Mouse (Mus musculus) thymus, postnatal 0 days (tissue): ENCODE results near the gene Sgms1. TPM values are rescaled to one million over a fixed set of nuclear protein-coding genes. Genes with fewer than 3 reads are reported as not detected.

Experiments used
- DNase-seq: peaks from one replicate; pipeline ENCODE4 v3.0.0-alpha.2; 2015; ENCODE audit warnings: low spot score
- polyA plus RNA-seq: library from polyadenylated mRNA; unstranded; fragments of >200 nt; fragmentation: Nextera tagmentation; extraction: Ambion mirVana; gene quantifications from 2 replicates; pipeline ENCODE4 v1.2.1, GENCODE M21; 2015

Gene Sgms1
- polyA plus RNA-seq, 1 experiment from 2014 or later: 5.3 TPM

DNA sequence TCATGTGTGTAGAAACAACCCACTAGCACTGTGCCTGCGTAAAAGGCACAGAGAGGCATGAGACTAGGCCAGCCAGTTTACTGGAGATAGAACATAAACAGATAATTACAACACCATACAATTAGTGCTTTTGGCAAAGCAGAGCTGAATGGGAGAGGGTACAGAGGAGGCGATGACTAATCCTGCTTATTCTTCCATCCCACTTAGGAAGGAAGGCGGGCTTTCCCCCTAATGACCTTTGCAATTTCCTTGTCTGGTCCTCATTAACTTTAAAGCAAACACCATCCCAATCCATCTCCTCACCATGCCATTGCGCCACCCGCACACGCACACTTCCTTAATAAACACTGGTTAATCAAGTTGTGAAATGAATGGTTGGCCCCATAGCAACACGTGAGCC is 91.3 kb downstream of the Sgms1 start:
- no peak for DNase-seq

DNA sequence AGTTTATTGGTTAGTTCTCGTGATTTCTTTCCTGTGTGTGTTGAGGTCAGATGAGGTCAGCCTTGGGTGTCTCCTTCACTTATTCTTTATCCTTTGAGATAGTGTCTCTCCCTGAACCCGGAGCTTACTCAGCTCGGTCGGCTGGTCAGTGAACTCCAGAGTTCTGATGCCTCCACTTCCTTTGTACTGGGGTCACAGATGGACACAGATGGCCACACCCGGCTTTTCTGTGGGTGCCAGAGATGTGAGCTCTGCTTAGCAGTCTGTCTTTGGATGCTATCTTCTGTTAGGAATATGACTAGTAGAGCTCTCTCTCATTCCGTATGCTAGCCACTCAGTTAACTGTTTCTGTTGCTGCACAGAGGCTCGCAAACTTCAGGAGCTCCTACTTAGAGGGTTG is 92.7 kb downstream of the Sgms1 start:
- no peak for DNase-seq

DNA sequence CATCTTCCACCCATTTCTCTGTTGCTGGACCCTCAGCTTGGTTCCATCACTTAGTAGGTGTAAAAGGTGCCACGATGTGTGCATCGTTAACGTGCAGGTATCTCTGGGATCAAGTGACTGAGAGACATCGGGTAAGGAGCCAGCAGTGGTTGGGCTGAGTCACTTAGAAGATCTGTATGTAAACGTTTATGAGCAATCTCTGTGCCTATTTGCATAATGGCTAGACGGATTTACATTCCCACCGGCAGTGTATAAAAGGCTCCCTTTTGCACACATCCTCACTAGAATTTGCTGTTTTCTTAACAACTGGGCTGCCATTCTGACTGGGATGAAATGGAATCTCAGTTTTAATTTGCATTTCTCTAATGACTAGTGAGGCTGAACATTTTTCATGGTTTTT is 93.9 kb downstream of the Sgms1 start:
- DNase-seq: no peak

DNA sequence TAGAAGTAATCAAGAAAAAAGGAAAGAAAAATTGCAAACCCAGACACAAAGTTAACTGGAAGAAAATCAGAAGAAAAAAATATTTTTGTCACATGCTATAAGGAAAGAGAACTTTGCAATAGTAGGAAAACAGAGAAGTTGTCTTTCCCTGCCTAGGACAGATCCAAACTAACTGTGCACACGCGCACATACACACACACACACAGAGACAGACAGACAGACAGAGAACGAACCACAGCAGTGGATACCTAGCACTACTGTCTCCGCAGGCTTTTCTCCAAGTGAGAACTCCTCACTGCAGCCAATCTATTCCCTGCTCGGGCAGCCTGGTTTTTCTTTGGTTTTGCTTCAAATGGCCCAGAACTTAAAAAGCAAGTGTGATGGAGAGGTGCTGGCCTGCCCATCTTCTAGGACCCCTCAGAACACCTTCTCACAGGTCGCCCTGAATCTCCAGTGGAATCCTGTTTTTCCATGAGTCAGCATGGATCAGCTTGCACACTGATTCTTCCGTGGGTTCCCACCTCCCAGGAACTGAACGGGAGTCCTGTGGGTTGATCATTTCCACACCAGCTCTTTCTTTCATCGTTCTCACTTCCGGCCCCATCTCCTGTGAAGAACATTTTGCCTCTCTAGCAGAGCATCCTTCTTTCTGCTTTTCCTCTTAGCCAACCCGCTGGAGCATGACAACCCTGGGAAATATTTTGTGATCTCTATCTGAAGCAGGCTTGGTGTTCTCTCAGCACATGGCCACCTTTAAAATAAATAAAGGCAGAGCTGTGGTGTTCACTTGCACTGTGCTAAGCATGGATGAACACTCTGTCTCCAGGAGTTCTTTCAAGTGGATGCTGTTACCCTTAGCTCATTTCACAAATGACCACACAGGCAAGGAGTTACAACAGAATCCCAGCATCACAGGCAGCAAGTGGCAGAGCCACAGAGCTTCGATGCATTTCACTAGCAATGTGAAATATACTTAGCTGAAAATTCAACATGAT is 96.4 kb downstream of the Sgms1 start:
- no peak for DNase-seq

DNA sequence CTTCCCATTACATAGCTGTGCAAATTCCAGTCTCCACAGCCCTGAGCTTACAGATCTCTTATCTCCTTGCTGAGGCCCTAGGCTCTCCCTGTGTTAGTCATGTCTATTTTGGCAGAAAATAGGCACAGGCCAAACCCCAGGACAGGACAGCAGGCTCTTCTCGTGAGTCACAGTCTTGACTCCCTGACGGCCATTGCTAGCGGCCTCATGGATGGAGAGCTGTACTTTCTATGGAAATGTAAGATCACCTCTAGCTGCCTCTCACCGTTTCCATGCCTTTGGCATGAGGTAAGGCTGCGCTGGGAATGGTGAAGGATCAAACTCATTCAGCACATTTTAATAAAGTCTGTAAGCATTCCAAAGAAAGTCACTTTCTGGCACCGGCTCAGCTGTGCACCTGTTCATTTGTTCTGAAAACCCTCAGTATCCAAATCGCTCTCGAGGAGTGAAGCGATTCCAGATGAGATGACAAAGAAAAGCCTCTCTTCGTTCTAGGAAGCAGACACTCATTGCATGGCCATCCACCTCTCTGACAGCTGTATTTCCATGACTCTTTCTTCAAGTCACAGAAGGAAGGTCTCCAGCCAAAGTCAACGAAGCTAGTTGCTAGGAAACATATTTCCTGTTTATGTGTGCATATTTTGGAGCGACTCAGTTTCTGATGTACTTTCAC is 97.3 kb downstream of the Sgms1 start:
- DNase-seq: peak; percentile 79

DNA sequence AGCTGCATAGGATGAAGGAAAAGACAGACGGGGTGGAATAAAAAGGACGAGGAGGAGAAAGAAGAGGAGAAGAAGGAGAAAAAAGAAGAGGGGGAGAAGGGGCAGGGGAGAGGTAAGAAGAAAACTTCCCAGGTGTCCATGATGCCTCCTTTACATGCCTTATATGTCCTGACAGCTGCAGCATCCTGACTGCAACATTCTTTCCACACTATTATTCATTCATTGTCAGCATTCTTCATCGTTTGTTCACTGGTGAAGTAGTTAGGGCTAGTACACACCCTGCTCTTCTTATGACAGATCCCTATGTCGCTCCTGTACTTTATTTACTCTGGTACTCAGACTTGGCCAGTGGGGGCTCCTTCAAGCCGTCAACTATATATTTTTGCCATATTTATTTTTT is 98.4 kb downstream of the Sgms1 start:
- no peak for DNase-seq

DNA sequence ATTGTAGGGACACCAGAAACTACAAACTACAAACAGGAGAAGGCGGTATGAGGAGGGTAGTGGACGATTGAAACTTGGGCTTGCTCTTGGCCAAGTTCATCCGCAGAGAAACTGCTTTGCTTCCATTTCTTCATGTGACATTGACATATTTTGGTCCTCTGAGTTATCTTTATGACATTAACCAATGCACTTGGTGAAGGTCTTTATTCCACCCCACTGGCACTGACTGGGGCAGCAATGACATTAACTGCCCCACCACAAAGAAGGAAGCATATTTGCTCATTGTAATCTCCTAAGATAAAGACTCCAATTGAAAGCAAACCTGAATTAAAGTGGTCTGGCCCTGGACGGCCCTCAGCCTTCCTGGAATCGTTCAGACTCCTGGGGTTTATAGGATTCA is 100.6 kb downstream of the Sgms1 start:
- DNase-seq: no peak

DNA sequence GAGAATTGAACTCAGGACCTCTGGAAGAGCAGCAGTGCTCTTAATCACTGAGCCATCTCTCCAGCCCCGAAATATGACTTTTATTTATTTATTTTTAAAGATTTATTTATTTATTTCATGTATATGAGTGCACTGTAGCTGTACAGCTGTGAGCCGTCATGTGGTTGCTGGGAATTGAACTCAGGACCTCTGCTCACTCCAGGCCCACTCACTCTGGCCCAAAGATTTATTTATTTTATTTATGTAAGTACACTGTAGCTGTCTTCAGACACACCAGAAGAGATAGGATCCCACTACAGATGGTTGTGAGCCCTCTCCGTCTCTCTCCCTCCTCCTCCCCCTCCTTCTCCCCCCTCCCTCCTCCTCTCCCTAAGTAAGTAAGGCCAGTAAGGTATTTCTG is 101.7 kb downstream of the Sgms1 start:
- no peak for DNase-seq

DNA sequence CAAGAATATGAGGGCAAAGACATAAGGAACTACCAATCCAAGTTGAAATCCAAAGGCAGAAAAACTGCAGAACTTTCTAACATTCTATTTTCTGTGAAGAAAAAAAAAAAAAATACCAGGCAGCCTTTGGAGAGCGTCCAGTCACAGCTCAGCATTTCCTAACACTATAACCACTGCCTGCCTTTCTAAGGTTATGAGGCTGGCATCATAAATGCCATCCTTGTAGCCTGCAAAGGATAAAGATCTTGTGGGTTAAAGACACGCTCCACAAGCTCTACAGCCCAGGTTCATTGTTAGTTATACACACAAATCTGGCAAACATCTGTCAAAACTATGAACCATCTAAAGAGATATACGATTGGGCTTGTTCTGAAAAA is 104.1 kb downstream of the Sgms1 start:
- DNase-seq: no peak

DNA sequence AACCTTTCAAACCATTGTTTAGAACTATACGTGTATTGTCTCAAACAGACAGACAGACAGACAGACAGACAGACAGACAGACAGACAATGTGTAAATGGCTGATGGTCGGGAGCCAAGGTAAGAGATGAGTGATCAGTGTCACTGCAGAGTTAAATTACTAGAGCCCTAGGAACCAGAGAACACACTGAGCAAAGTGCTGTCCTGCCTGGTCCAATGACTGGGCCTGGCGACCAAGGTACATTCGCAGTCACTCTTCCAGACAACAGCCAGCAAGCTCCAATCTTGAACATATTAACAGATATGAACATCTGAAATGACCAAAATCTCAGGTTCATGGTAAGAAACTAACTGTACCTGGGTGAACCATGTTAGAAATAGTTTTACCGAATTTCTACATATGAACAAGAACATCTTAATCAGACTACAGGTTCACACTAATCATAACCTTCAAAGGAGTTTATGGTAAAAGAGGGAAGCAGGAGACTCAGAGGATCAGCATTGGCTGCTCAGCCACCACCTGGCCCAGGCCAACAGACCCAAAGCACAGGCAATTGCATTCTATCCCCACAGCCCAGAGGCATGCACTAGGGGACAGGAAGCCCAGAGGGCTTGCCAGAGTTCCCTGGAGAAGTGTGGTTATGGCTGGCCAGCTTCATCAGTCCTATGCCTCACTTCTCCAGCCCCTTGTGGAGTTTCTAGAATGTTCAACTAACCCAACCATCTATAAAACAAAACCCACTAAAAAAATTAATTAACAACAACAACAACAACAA is 104.6 kb downstream of the Sgms1 start:
- DNase-seq: no peak

DNA sequence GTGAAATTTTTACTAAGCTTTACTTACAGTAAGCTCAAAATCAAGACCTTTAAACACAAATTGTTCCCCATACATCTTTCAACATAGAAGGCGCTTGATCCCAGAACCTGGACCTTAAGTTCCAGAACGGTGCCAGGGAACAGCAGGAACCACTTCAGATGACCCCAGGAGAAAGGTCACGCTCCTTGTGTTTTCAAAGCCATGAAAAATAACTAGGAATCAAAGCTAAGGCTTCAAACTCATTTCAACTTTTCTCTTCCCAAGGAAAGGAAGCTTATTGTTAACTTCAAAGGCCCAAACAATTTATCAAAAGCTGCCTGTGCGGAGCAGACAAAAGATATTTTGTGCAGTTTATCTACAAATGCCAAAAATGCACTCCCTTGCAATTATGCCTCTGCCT is 107.6 kb downstream of the Sgms1 start:
- DNase-seq: no peak

DNA sequence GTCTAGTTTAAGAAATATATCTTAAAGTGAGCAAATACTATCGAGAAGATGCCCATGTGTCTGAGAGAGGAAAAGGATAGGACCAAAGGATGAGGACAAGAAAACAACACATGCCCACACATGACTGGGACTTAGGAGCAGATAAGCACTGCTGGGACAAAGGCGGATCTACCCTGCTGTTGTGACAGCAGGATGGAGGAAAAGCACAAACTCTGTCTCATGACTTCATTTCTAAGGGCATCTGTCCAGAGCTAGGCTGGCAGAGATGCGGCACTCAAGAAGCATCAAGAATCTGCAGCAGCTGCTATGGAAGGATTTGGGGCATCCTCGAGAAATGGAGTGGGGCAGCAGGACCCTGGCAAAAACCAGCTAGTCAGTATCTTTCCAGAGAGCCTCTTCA is 109.1 kb downstream of the Sgms1 start:
- no peak for DNase-seq

DNA sequence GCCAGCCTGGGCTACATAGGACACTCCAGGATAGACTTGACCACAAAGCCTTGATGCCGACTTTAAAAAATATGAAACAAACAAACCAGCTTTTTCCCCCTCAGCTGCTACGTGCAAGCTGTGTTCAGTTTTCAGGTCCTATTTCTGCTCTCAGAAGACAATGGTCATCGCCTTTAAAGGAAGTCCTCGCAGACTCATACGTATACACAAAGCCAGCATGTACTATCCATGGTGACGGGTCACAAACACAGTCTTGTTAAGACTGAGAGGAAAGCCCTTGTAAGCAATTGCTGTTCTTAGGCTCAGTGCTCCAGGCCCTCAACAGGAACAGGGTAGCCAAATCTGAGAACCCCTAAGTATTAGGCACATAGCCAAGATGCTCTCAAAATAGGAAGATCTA is 110.1 kb downstream of the Sgms1 start:
- no peak for DNase-seq

DNA sequence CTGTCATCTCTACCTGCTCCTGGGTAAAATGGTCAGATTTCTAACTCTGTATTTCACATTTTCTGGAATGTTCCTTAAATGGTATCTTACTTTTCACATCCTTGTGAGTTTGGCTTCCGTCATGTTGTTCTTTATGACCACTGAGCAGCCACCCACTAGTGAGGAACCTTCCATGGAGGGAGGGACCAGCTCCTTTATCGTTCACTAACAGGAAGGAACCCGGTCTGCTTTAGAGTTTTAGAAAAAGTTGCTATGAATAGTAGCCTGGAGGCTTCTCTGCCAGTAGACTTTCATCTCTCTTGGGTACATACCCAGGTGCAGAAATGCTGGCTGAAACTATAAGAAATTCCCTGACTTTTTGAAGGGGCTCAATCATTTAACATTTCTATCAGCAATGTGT is 111.6 kb downstream of the Sgms1 start:
- DNase-seq: no peak

DNA sequence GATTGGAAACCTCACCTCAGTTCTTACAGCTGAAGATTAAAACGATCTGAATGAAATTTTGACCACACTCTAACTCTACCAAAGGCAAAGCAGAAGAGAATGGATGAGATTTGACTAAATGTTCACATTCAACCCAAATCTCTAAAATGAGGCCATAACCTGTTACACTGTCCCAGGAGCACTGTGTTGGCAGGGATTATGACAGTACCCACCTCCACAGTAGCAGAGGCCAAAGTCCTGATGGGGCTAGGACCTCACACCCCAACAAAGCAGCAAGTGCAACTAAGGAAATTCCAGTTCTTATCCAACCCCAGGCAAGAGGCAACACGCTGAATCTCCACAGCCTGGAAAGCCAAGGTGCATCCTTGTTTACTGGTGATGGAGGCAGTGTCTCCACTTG is 112.2 kb downstream of the Sgms1 start:
- no peak for DNase-seq

DNA sequence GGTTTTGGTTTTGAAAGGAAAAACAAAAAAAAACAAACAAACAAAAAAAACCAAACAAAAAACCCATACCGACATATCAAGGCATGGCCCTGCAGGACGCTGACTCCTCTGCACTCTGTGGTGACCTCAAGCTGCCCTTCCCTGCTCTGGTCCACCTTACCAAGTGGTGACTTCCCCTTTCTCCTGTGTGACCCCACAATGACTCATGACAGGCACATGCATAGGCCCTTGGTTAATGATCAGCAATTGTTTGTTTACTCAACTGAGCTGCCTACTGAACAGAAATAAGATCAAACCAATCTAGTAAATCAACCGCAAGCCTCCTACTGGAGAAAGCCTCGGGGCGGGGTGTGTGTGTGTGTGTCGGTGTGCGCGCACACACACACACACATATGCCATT is 112.7 kb downstream of the Sgms1 start:
- DNase-seq: no peak

DNA sequence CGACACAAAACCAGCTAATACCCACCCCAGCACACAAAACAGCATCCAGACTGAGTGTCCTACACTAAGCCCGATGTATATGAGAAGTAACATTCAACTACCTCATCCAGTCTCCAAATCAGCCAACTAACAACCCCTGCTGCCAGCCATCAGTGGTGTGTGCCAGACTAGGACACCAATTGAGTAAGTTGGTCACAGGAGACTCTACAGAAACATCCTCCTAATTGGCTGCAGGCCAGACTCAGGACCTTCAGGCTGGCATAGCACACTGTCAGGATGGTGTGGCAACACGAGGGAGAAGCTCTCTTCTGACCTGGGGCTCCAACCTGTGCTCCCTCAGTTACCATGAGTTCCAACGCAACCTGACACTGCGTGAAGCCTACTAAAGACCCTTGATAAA is 113.3 kb downstream of the Sgms1 start:
- DNase-seq: no peak

DNA sequence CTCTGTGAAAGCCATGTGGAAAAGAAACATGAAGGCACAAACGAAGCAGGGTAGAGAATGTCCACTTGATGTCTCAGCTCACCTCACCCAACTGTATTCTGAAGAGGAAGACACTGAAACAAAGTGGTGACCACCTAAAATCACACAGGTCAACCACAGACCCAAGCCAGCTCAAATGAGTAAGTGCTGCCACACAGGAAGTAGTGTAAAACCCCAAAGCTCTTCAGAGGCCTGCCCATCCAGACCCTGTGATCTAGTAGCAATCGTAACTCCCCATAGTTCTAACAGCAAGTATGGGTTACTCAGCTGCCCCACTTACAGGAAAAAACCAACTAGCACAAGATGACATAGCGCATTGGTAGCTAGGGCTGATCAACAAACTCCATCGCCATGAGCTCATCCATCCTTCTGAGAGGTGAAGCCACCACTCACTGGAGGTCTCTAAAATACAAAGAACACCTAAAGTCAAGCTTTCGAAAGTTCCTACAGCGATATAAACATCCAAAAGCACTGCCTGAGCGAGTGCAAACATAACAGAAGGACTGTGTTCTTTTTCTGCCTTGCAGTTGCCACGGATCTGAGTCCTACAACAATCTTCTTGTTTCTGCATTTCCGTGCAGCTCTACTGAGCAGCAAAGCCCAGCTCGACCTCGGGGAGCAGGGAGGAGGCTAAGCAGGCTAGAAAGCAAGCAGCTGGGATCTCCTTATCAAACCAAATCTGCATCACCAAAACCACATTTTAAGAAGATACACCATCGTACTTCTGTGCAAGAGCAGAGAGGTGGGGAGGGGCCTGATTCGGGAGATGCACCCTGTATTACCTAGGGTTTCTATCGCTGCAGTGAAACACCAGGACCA is 114.2 kb downstream of the Sgms1 start:
- DNase-seq: peak; percentile 90

DNA sequence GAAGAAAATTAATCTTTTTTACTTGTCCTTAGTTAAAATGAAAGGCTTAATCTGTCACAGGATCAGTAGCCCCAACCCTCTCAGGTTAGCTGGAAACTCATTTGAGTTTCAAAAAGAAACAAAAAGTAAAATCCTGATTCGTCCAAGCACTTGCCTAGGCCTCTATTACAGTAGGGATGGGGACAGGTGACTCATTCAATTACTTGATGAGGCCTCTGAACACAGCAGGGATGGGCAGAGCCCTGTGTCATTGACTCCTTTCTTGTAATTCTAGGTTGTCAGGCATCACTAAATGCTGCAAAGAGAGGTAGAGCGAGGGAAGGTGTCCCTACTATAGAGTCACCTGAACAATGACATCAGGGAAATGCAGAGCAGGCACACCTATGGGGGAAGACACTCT is 115.4 kb downstream of the Sgms1 start:
- no peak for DNase-seq

DNA sequence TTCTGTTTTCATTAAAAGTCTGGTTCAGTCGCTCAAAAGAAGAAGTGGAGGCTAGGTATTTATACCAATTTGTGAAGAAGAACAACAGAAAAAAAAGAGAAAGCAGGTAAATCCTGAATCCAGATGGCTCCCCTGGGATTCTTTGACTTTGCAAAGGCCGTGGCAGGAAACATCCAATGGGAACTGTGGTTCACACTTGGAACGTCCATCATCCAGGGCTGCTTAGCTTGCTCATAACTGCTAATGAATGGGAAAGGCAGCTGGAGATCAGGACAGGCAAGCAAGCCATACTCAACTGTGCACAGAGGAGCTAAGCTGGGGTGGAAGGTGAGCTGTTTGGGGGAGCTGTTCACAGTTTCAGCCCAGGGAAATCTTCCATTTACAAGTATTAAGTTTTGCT is 115.8 kb downstream of the Sgms1 start:
- DNase-seq: no peak
